Mouse (Mus musculus) urinary bladder, postnatal 36 days (tissue): ENCODE measurements around the gene Wwc1.
"Not testable (repeated sequence)": the region's sequence is repeated elsewhere in the genome, so short reads cannot be mapped to it uniquely, and the experiment has no call there.

Source experiments
- DNase-seq, 2 experiments: peaks; one replicate each; pipeline ENCODE4 v3.0.0; 2022; ENCODE audit warnings: low spot score in 2 of 2, mixed read lengths in 1 of 2

Gene Wwc1

DNA sequence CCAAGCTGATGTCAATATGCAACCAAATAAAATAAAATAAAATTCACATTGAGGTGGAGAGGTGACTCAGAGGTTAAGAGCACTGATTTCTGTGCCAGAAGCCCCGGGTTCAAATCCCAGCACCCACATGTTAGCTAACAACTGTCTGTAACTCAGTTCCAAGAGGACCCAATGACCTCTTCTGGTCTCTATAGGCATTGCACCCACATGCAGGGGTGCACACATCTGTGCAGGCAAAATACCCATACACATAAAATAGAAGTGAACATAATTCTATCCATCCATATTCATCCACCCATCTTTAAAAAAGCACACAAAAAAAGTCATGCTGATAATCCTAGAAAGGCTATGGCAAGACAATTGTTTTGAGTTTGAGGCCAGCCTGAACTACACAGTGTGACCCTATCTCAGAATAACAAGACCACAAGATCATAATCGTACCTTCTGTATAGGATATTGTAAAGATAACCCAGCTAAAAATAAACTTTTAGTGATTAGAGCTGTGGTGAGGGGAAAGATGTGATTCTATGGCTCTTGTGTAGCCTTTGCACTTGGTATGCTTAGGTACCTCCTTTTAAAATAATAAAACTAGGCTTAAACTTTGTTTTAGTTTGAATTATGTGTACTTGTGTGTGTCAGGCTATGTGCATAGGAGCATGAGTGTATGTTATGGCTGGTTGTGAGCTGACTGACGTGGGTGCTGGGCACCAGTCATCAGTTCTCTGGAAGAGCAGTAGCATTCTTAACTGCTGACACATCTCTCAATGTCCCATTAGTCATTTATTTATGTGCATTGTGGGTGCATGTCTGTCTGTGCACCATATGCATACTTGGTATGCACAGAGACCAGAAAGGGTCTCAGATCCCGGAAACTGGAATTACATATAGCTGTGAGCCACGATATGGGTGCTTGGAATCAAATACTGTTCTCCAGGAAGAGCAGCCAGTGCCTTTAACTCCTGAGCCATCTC lies 142.9 kb downstream of the Wwc1 start:
- DNase-seq, result no peak

GRCm38 (mm10) chr11:35834022-35834760 lies 146.1 kb downstream of the Wwc1 start, which contains the start of gene Rars:
Rars (minus strand) TSS chr11:35834506.
- peak; percentile 90 to 94 for DNase-seq

GRCm38 (mm10) chr11:35833270-35833669 lies 147.1 kb downstream of the Wwc1 start:
- DNase-seq, result no peak

DNA sequence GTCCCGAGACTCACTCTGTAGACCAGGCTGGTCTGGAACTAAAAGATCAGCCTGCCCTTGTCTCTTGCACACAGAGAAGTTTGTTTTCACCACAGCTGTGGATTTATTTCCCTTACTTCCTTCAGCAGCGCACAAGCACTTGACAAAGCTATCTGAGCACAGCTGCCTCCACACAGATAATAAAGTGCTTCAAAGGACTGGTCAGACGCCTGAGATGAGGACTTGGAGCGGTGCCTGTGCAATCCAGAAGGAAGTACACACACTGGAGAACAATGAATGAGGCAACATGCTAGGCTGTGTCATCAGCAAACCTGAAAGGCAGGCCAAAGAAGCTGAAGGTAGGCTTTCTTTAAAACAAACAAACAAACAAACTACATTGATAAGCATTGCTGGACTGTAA lies 148.2 kb downstream of the Wwc1 start:
- DNase-seq, result no peak

- DNase-seq, result no peak
Measured at GRCm38 (mm10) chr11:35827714-35828113, 152.6 kb downstream of the Wwc1 start.

GRCm38 (mm10) chr11:35816316-35816715 lies 164.0 kb downstream of the Wwc1 start:
- DNase-seq, result no peak

GRCm38 (mm10) chr11:35811458-35811857 lies 168.9 kb downstream of the Wwc1 start:
- DNase-seq, result no peak

DNA sequence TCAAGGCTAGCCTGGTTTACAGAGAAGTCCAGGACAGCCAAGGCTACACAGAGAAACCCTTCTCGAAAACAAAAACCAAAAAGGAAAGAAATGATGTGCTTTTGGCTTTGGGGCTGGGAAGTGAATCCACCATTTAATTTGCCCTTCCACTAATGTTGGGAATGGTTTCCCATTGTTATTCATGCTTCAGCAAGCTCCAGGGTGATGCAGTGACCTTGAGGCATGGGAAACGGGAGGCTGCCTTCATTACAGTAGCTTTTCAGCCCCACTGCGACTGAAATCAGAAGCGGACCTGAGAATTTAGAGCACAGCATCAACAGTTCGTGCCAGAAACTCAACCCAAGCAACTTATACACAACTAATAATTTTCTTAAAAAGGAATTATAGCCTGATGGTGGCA lies 179.0 kb downstream of the Wwc1 start:
- DNase-seq, result no peak

- peak in 1 of 2 experiments; percentile 15 for DNase-seq
Measured at GRCm38 (mm10) chr11:35798874-35799273, 181.5 kb downstream of the Wwc1 start, which contains the start of gene Fbll1. Fbll1 (minus strand) TSS chr11:35798884.

DNA sequence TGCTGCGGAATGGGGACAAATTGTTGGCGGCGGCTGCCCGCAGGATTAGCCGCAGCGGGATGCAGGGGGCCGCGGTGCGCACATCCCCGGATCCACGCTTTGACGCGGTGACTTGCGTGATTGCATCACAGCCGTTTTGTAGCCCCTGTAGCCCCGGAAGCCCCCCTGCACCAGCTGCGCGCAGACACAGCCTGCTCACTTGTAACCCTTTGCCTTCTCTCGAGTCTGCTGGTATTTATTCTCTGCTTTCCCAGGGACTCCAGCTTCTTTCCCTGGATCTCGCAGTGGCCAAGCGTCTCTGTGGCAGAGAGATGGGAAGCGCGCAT lies 181.9 kb downstream of the Wwc1 start:
- no peak for DNase-seq

GRCm38 (mm10) chr11:35797751-35798494 lies 182.4 kb downstream of the Wwc1 start:
- DNase-seq, result no peak

- DNase-seq, result not testable (repeated sequence)
Measured at GRCm38 (mm10) chr11:35792800-35793199, 187.5 kb downstream of the Wwc1 start.

DNA sequence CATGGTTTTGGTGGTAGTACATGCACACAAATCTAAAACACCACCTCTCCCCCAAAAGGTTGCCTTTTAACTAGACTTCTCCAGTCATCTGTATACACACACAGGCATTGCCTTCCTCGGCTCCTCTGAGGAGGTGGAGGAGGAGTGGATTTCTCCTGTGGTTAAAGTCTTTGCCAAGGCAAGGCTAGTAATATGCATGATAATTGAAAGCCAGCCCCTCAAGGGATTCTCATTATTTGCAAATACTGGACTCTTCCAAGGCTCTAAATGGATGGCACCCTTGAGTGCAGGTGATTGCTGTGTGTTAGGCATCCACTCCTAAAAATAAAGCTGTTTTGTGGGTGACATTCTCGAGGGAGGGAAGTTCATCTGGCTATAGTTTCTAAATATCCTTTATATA lies 191.9 kb downstream of the Wwc1 start:
- no peak for DNase-seq
